Mouse (Mus musculus) stomach, embryonic 14.5 days (tissue): ENCODE measurements around the gene Spryd3. TPM values are rescaled to one million over a fixed set of nuclear protein-coding genes. Genes with fewer than 3 reads are reported as not detected.
"Not testable (repeated sequence)": the region's sequence is repeated elsewhere in the genome, so short reads cannot be mapped to it uniquely, and the experiment has no call there.

Experiments
- ATAC-seq: fragments of 200-750 bp; cut with Nextera tagmentation; 2 replicates; pipeline ENCODE4 v1.8.0; 2017; ENCODE audit warnings: low read depth, moderate TSS enrichment; ENCODE audit not compliant: insufficient number of reproducible peaks, insufficient read depth, low FRiP score
- H3K27ac ChIP-seq: fragments of 300-500 bp; sonication (generic); 2 replicates; pipeline ENCODE4 v1.5.1; 2014; ENCODE audit warnings: mild to moderate bottlenecking, low read length, moderate library complexity, mixed read lengths
- H3K27me3 ChIP-seq: fragments of 300-500 bp; sonication (generic); 2 replicates; pipeline ENCODE4 v1.6.1; 2014; ENCODE audit warnings: low read length, control low read depth, mixed read lengths; ENCODE audit not compliant: control insufficient read depth, insufficient read depth
- H3K36me3 ChIP-seq: fragments of 300-500 bp; sonication (generic); 2 replicates; pipeline ENCODE4 v1.6.1; 2014; ENCODE audit warnings: mild to moderate bottlenecking, control low read depth, low read length, moderate library complexity, mixed read lengths; ENCODE audit not compliant: control insufficient read depth, insufficient read depth
- H3K4me1 ChIP-seq: fragments of 300-500 bp; sonication (generic); 2 replicates; pipeline ENCODE4 v1.6.1; 2014; ENCODE audit warnings: low read length, control low read depth, mixed read lengths; ENCODE audit not compliant: control insufficient read depth, insufficient read depth
- H3K4me2 ChIP-seq: fragments of 300-500 bp; sonication (generic); replicated peaks from 2 replicates; pipeline ENCODE4 v1.6.1; 2014; ENCODE audit warnings: low read depth, low read length, control low read depth
- H3K4me3 ChIP-seq: fragments of 300-500 bp; sonication (generic); 2 replicates; pipeline ENCODE4 v1.5.1; 2014; ENCODE audit warnings: low read depth, low read length, control low read depth
- H3K9ac ChIP-seq: fragments of 300-500 bp; sonication (generic); replicated peaks from 2 replicates; pipeline ENCODE4 v1.6.1; 2014; ENCODE audit warnings: low read depth, mild to moderate bottlenecking, control low read depth, low read length, moderate library complexity, mixed read lengths
- H3K9me3 ChIP-seq: fragments of 300-500 bp; sonication (generic); 2 replicates; pipeline ENCODE4 v1.6.1; 2016; ENCODE audit warnings: low read depth, low read length, control low read depth; ENCODE audit not compliant: control insufficient read depth
- WGBS: fragments of 180-500 bp; shearing (Covaris S2); extraction: QIAGEN DNeasy Blood & Tissue Kit; methylation state at CpG from one replicate; pipeline ENCODE4 v1.1.7; 2014; 5-methylcytosine and 5-hydroxymethylcytosine counted together
- polyA plus RNA-seq: library from polyadenylated mRNA; unstranded; fragments of >200 nt; fragmentation: Nextera tagmentation; extraction: Ambion mirVana; gene quantifications from 2 replicates; pipeline ENCODE4 v1.2.1, GENCODE M21; 2014

Gene Spryd3
- polyA plus RNA-seq, 1 experiment from 2014 or later: 15.2 TPM

GRCm38 (mm10) chr15:102173581-102173980 lies 37.5 kb upstream of the Spryd3 start:
- Histone ChIP-seq H3K27me3 (no peaks in the 10 kb centered on the region), H3K9ac (no peak overlapping the region), H3K27ac (no peak overlapping the region), H3K4me2 (no peak overlapping the region), H3K36me3 (peaks cover 7% of the 10 kb centered on the region; the same call in 1 of the 2 replicates), H3K9me3 (no peaks in the 10 kb centered on the region), H3K4me3 (no peak overlapping the region), H3K4me1 (0 out of 2 replicates have a peak, but pooled peaks cover 3% of the 10 kb centered on the region)
- ATAC-seq: no peak
- 85% methylated on average over 3 of the region's 3 CpGs for WGBS

GRCm38 (mm10) chr15:102169064-102169463 lies 33.0 kb upstream of the Spryd3 start:
- H3K27ac ChIP-seq: no peak overlapping the region; the same call in 1 of the 2 replicates
- H3K36me3 ChIP-seq: no peaks in the 10 kb centered on the region
- no peaks in the 10 kb centered on the region for H3K9me3 ChIP-seq
- no peaks in the 10 kb centered on the region for H3K27me3 ChIP-seq
- H3K4me3 ChIP-seq: no peak overlapping the region
- ATAC-seq: no peak
- 50% methylated on average over 2 of the region's 2 CpGs for WGBS
- H3K4me1 ChIP-seq: peaks cover 15% of the 10 kb centered on the region; the same call in 1 of the 2 replicates
- no peak overlapping the region for H3K4me2 ChIP-seq
- H3K9ac ChIP-seq: no peak overlapping the region

GRCm38 (mm10) chr15:102167620-102168021 lies 31.6 kb upstream of the Spryd3 start:
- Histone ChIP-seq H3K4me2 (no peak overlapping the region), H3K4me3 (no peak overlapping the region), H3K9ac (no peak overlapping the region), H3K4me1 (peaks cover 15% of the 10 kb centered on the region; the same call in 1 of the 2 replicates), H3K27me3 (no peaks in the 10 kb centered on the region), H3K9me3 (no peaks in the 10 kb centered on the region), H3K27ac (peak overlapping the region; percentile 64; the same call in 1 of the 2 replicates), H3K36me3 (no peaks in the 10 kb centered on the region)
- 18% methylated on average over 6 of the region's 6 CpGs for WGBS
- peak; percentile 70; the same call in 1 of the 2 replicates for ATAC-seq

DNA sequence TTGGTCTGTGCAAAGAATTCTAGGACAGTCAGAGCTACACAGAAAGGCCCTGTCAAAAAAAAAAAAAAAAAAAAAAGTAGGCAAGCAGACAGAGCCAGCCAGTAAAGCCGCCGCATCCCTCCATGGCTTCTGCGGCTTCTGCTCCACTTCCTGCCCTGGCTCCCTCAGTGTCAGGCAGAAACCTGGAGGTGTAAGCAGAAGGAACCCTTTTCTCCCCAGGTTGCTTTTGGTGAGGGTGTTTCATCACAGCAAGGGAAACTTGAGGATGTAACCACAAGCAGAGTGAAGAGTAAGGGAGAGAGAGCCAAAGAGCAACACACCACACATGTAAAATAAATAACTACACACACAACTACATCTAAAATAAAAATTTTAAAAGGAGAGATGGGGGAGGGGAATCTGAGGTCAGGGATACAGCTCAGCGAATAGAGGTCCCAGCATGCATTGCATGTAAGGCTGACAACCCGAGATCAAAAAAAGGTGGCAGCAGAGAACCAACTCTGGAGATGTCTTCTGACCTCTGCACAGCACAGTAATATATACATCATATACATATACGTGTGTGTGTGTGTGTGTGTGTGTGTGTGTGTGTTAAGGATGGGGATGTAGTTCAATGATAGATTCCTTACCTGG lies 29.6 kb upstream of the Spryd3 start:
- Histone ChIP-seq H3K36me3 (no peaks in the 10 kb centered on the region), H3K4me2 (no peak overlapping the region), H3K9me3 (no peaks in the 10 kb centered on the region), H3K27me3 (no peaks in the 10 kb centered on the region), H3K4me1 (peaks cover 15% of the 10 kb centered on the region; the same call in 1 of the 2 replicates), H3K4me3 (no peak overlapping the region), H3K27ac (no peak overlapping the region), H3K9ac (no peak overlapping the region)
- no peak for ATAC-seq
- WGBS: 42% methylated on average over 6 of the region's 6 CpGs

DNA sequence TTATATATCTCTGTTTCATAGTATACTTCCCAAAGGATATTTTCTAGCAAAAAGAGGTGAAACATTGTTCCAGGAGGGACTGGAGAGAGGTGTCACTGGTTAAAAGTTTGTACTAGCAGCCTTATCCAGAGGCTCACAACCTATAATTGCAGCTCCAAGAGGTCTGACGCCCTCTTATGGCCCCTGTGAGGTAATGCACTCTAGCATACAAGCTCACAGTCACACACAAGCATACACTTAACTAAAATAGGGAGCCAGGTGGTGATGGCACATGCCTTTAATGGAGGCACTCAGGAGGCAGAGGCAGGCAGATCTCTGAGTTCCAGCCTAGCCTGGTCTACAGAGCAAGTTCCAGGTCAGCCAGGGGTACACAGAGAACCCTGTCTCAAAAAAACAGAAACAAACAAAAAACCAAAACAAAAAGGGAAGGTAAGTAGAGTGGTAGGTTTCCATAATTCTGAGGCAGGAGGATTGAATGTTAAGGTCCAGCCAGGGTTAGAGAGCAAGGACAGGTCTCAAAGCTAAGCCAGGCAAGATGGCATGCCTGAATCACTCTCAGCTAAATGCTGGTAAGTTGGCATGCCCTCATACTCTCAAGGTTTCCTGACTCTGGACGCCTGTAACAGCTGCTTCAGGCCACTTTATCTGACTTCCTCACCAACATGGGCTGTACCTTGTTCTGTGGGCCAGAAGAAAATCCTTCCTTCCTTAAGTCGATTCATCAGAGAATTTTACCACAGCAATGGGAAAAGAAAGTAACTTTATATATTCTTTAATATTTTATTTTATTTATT lies 28.1 kb upstream of the Spryd3 start:
- no peak overlapping the region for H3K9ac ChIP-seq
- peaks cover 14% of the 10 kb centered on the region; the same call in 1 of the 2 replicates for H3K4me1 ChIP-seq
- no peaks in the 10 kb centered on the region for H3K27me3 ChIP-seq
- no peak overlapping the region for H3K4me3 ChIP-seq
- H3K4me2 ChIP-seq: no peak overlapping the region
- ATAC-seq: no peak
- no peaks in the 10 kb centered on the region for H3K36me3 ChIP-seq
- H3K9me3 ChIP-seq: no peaks in the 10 kb centered on the region
- WGBS: 67% methylated on average over 3 of the region's 3 CpGs
- H3K27ac ChIP-seq: no peak overlapping the region

DNA sequence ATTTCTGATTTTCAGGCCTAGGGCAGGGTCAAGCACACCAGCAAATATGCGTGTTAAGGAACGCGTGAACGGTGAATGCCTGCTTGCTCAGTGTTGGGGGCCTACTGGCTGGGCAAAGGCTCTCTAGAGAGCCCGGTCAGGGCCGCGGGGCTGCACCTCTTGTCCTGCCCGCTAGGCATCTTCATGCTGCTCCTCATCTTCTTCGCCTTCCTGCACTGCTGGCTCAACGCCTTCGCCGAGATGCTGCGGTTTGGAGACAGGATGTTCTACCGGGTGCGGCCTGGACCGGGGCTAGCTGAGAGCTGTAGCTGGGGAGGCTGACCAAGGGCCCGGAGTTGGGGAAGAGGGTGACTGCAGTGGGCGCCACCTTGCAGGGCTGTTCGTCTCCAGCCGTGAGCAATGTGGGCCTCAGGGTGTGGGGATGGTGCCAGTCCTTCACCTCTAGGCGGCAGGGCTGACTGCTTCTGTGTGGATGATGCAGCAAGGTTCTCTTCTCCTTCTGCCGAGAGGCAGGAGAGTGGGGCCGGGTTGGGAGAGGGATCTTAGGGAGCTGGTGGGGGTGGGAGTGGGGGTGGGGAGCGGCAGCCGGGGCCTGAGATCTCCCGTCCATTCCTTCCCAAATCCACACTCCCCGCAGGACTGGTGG lies 24.5 kb upstream of the Spryd3 start:
- WGBS: 58% methylated on average over 26 of the region's 27 CpGs
- ATAC-seq: no peak
- Histone ChIP-seq H3K4me1 (0 out of 2 replicates have a peak, but pooled peaks cover 1% of the 10 kb centered on the region), H3K4me3 (no peak overlapping the region), H3K27me3 (no peaks in the 10 kb centered on the region), H3K4me2 (no peak overlapping the region), H3K9ac (no peak overlapping the region), H3K9me3 (no peaks in the 10 kb centered on the region), H3K36me3 (no peaks in the 10 kb centered on the region), H3K27ac (no peak overlapping the region)

DNA sequence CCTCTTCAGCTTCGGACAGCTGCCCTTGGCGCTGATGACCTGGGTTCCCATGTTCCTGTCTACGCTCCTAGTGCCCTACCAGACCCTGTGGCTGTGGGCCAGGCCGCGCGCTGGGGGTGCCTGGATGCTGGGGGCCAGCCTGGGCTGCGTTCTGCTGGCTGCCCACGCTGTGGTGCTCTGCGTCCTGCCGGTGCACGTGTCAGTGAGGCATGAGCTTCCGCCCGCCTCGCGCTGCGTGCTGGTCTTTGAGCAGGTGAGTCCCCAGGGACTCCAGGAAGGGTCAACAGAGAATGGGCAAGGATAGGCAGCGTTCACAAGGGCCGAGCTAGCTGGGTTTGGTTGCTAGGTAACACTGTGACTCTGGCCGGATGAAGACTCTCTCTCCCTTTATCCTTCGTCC lies 20.8 kb upstream of the Spryd3 start:
- H3K4me3 ChIP-seq: no peak overlapping the region
- no peak overlapping the region for H3K27ac ChIP-seq
- no peaks in the 10 kb centered on the region for H3K36me3 ChIP-seq
- 0 out of 2 replicates have a peak, but pooled peaks cover 2% of the 10 kb centered on the region for H3K9me3 ChIP-seq
- no peaks in the 10 kb centered on the region for H3K4me1 ChIP-seq
- H3K9ac ChIP-seq: no peak overlapping the region
- WGBS: 40% methylated on average over 20 of the region's 20 CpGs
- H3K4me2 ChIP-seq: no peak overlapping the region
- H3K27me3 ChIP-seq: no peaks in the 10 kb centered on the region
- ATAC-seq: no peak

DNA sequence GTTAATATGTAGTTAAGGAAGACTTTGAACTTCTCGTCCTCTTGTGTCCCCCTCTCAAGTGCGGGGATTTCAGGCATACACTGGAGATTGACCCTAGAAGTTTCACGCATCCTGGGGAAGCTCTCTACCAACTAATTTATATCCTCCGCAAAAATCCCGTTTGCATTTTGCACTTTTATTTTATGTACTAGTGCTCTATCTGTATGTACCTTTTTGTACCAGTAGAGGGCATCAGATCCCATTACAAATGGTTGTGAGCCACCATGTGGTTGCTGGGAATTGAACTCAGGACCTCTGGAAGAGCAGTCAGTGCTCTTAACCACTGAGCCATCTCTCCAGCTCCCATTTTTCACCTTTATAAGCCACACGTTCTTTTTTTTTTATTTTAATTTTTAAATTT lies 19.0 kb upstream of the Spryd3 start:
- H3K36me3 ChIP-seq, ATAC-seq, H3K27ac ChIP-seq, H3K4me2 ChIP-seq, H3K9ac ChIP-seq, H3K27me3 ChIP-seq, H3K4me3 ChIP-seq, H3K9me3 ChIP-seq: not testable (repeated sequence)
- H3K4me1 ChIP-seq: peaks cover 12% of the 10 kb centered on the region; the same call in 1 of the 2 replicates
- 91% methylated on average over 6 of the region's 6 CpGs for WGBS
